Mouse (Mus musculus): ENCODE measurements around the gene Gm10642. TPM values are rescaled to one million over a fixed set of nuclear protein-coding genes. Genes with fewer than 3 reads are reported as not detected.

The Gm10642 gene
- polyA plus RNA-seq, 1 experiment: 0.94 TPM

DNA sequence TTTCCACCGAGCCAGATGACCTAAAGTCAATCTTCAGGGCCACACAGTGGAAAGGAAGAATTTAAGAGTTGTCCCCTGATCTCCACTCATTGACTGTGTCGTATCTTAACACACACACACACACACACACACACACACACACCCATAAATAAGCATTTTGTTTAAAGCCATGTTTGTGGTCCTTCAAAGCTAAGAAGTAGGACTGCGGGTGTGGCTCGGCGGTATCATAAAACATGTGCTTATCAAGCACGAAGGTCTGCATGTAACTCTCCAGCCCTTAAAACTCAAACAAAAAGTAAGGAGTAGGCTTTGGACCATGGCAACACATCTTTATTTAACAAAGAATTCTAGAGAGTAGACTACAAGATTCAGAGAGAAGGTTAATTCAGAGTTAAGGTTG is 14.3 kb downstream of the Gm10642 start:
- H3K4me3 ChIP-seq (ENCODE audit: insufficient read depth, low read length): no peak overlapping the region
- TF ChIP-seq CTCF (IDR thresholded peaks at IDR 0.05; ENCODE audit: extremely low read depth, insufficient read depth, low read length) (no peak), POLR2A (IDR thresholded peaks at IDR 0.05; ENCODE audit: extremely low read depth, insufficient read depth, low read length) (no peak)
- no peak overlapping the region for H3K27ac ChIP-seq (ENCODE audit: insufficient read depth, low read length)
- no peaks in the 10 kb centered on the region for H3K4me1 ChIP-seq (ENCODE audit: control insufficient read depth, insufficient read depth, low read length)

DNA sequence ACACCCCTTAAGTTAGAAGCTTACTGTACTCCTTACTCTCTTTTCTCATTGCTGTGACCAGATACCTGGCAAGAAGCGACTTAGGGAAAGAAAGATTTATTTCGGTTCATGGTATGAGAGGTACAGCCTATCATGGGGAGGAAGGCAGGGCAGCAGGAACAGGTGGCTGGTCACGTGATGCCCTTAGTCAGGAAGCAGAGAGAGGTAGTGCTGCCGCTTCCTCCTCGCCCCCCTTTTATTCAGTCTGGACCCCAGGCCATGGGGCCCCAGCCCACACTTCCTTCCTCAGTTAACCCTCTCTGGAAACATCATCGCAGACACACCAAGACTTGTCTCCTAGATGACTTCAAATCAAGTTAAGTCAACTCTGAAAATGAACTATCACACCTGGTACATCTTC is 15.2 kb downstream of the Gm10642 start:
- no peak overlapping the region for H3K27ac ChIP-seq (ENCODE audit: insufficient read depth, low read length)
- H3K4me1 ChIP-seq (ENCODE audit: control insufficient read depth, insufficient read depth, low read length): no peaks in the 10 kb centered on the region
- no peak for TF ChIP-seq CTCF (IDR thresholded peaks at IDR 0.05; ENCODE audit: extremely low read depth, insufficient read depth, low read length)
- no peak for TF ChIP-seq POLR2A (IDR thresholded peaks at IDR 0.05; ENCODE audit: extremely low read depth, insufficient read depth, low read length)
- H3K4me3 ChIP-seq (ENCODE audit: insufficient read depth, low read length): no peak overlapping the region

DNA sequence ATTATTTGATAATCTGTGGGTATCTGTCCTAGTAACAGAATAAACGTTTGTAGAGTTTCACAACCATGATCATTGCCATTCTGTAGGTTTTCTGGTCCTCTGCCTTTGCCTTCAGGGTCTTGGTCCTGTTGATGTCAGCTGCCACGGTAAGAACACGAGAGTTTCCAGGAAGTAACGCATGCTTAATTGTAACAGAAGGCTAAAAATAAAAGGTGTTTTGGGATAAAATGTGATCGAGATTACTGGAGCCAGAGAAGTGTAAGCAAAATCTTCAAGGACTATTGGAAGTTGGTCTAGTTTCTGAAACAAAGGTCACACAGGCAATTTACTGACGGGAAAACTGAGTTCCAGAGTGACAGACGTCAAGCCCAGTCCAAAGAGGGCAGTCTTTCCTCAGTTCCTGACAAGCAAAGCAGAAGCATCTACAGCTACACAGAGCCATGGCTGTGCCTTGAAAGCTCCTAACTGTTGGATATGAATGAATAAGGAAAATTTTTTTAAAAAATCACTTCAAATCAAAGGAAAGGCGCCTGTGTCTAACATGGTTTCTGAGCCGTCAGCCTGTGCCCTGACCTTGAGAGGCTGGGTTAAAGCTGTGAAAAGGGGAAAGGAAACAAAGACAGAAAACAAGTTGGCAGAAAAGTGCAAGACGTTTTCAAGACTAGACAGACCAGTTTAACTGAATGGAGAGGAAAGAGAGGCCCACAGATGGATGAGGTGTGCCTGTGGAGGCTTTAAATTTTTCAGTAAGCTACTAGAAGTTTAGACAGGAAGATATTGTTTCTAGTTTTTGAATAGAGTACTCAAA is 15.9 kb downstream of the Gm10642 start:
- no peak for TF ChIP-seq POLR2A (IDR thresholded peaks at IDR 0.05; ENCODE audit: extremely low read depth, insufficient read depth, low read length)
- TF ChIP-seq CTCF (IDR thresholded peaks at IDR 0.05; ENCODE audit: extremely low read depth, insufficient read depth, low read length): peak; percentile 55; the same call in 1 of the 2 replicates
- no peak overlapping the region for H3K27ac ChIP-seq (ENCODE audit: insufficient read depth, low read length)
- H3K4me3 ChIP-seq (ENCODE audit: insufficient read depth, low read length): no peak overlapping the region
- H3K4me1 ChIP-seq (ENCODE audit: control insufficient read depth, insufficient read depth, low read length): no peaks in the 10 kb centered on the region

DNA sequence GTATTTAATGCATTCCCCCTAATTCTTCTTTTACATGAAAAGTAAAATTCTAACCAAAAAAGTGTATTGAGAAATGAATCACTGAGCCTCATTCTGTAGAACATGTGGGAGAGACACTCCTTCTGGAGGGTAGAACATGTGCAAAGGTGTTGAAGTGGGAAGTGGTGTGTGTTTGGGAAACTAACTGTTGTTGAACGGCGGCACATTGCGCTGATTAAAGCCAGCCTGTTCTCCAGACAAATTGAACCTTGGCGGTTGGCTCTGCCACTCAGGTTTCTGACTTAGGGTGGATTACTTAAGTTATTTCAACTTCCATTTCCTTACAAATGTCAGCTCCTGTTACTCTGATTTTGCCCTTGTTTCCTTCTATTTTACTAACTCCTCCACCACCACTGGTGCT is 17.6 kb downstream of the Gm10642 start:
- no peak for TF ChIP-seq POLR2A (IDR thresholded peaks at IDR 0.05; ENCODE audit: extremely low read depth, insufficient read depth, low read length)

DNA sequence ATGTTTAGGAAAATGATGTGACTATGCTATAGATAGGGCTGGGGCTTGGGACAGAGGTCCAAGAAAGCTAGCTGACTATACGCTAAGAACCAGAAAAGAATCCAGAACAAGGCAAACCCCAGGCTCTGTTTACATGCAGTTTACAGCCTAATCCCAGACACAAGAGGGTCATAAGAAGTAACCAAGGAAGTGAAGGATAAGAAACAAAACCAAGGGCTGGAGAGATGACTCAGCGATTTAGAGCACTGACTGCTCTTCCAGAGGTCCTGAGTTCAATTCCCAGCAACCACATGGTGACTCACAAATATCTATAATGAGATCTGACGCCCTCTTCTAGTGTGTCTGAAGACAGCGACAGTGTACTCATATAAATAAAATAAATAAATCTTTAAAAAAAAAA is 19.1 kb downstream of the Gm10642 start:
- Histone ChIP-seq H3K4me1 (ENCODE audit: control insufficient read depth, insufficient read depth, low read length) (no peaks in the 10 kb centered on the region; the same call in 1 of the 2 replicates), H3K27ac (ENCODE audit: insufficient read depth, low read length) (no peak overlapping the region), H3K4me3 (ENCODE audit: insufficient read depth, low read length) (no peak overlapping the region)
- TF ChIP-seq CTCF (IDR thresholded peaks at IDR 0.05; ENCODE audit: extremely low read depth, insufficient read depth, low read length) (no peak), POLR2A (IDR thresholded peaks at IDR 0.05; ENCODE audit: extremely low read depth, insufficient read depth, low read length) (no peak)

More for the DNA sequence above, 17.6 kb downstream of the Gm10642 start:
- Histone ChIP-seq H3K4me1 (ENCODE audit: control insufficient read depth, insufficient read depth, low read length) (no peaks in the 10 kb centered on the region), H3K4me3 (ENCODE audit: insufficient read depth, low read length) (no peak overlapping the region), H3K27ac (ENCODE audit: insufficient read depth, low read length) (no peak overlapping the region)

DNA sequence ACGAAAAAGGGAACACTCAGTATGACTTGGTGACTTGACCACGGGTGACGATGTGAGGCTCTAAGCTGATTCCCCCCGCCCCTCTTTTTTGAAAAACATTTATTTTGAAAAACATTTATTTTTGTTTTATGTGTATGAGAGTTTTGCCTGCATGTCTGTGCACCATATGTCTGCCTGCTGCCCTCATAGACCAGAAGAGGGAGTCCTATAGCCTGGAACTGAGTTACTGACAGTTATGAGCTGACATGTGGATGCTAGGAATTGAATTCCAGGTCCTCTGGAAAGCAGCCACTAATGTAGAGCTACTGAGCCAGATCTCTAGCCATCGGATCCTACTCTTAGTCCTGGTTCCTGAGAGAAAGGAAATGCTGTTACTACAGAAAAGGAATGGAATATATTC is 19.9 kb downstream of the Gm10642 start:
- TF ChIP-seq POLR2A (IDR thresholded peaks at IDR 0.05; ENCODE audit: extremely low read depth, insufficient read depth, low read length) (no peak), CTCF (IDR thresholded peaks at IDR 0.05; ENCODE audit: extremely low read depth, insufficient read depth, low read length) (no peak)
- H3K27ac ChIP-seq (ENCODE audit: insufficient read depth, low read length): no peak overlapping the region
- no peak overlapping the region for H3K4me3 ChIP-seq (ENCODE audit: insufficient read depth, low read length)
- no peaks in the 10 kb centered on the region; the same call in 1 of the 2 replicates for H3K4me1 ChIP-seq (ENCODE audit: control insufficient read depth, insufficient read depth, low read length)

DNA sequence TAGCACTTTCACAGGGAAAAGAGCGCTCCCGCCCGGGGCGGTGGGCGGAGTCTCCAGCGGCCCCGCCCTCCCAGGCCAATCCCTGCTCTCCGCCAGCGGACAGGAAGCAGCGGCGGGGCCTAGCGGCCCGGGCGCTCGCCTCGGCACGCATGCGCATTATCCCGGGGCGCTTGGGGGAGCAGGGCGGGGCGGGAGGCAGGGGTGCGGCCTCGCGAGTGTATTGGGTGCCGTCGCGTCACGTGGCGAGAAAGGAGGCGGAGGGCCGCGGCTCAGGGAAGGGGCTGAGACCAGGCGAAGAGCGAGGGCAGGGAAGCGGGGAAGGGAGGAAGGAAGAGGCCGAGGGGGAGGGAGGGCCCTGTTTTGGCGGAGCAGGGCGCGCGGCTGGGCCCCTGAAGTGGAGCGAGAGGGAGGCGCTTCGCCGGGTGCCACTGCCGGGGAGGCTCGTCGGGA is 22.7 kb downstream of the Gm10642 start, which contains the start of gene Adam10:
Gene Adam10 (plus strand): TSS at position 316 of the 450 bp plus-strand sequence.
- Histone ChIP-seq H3K27ac (ENCODE audit: insufficient read depth, low read length) (peak within 1 kb of the TSS; percentile 95), H3K4me3 (ENCODE audit: insufficient read depth, low read length) (peak within 1 kb of the TSS; percentile 90), H3K4me1 (ENCODE audit: control insufficient read depth, insufficient read depth, low read length) (peaks cover 2% of the 10 kb centered on the region)
- TF ChIP-seq CTCF (IDR thresholded peaks at IDR 0.05; ENCODE audit: extremely low read depth, insufficient read depth, low read length): no peak
- peak; percentile 76; the same call in 1 of the 2 replicates for TF ChIP-seq POLR2A (IDR thresholded peaks at IDR 0.05; ENCODE audit: extremely low read depth, insufficient read depth, low read length)

DNA sequence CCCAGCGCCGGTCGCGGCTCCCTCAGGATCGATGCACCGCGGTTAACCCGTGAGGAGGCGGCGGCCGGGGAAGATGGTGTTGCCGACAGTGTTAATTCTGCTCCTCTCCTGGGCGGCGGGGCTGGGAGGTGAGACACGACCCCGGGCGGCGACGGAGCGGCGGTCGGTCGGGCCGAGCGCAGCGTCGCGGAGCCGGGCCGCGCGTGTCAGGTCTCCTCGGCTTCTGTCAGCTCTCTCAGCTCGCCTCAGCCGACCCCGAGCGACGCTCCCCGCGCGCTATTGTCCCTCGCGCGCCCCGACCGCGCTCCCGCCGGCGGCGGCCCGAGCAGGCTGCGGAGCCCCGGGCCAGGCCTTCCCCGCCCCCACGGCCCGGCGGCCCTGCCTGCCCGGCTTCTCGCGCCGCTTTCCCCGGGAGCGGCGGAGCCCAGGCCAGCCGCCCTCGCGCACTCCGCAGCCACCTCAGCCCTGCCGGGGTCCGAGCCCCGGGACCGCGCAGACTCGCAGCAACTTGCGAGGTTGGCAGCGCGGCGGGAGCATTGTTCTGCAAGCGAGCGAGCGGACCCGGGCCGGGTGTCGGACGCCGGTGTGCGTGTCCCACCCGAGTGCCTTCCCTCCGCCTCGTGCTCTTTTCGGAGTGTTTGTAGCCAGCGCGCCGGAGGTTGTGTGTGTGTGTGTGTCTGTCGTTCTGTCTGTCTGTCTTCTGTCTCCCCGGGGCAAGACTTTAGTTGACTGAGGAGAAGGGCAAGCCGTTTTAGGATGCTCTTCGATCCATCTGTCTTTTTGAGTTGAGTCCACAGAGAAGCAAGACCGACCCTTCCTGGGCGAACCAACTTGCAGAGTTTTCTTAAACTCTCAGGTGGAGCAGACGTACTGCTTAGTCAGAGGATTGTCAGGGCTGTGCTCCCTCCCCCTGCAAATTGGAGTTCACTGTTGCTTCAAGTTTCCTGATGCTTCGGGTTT is 23.4 kb downstream of the Gm10642 start:
- Histone ChIP-seq H3K4me3 (ENCODE audit: insufficient read depth, low read length) (peak overlapping the region; percentile 90), H3K4me1 (ENCODE audit: control insufficient read depth, insufficient read depth, low read length) (peaks cover 2% of the 10 kb centered on the region), H3K27ac (ENCODE audit: insufficient read depth, low read length) (peak overlapping the region; percentile 95)
- TF ChIP-seq POLR2A (IDR thresholded peaks at IDR 0.05; ENCODE audit: extremely low read depth, insufficient read depth, low read length) (no peak), CTCF (IDR thresholded peaks at IDR 0.05; ENCODE audit: extremely low read depth, insufficient read depth, low read length) (no peak)

DNA sequence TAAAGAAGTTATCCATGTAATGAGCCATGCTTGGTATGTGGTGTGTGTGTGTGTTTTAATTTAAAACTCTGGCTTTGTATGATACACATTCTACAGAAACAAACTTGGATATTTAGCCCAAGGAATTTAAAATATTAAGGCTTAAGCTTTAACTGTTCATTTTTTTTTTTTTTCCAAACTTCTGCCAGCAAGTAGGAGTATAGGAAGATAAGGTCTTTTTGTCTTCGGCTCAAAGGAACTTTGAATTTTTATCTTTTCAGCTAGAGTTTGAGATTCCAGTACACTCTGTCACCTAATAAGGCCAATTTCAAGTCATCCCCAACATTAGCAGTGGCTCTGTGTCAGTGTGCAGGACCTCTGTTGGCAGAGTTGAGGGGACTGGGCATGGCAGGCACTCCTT is 26.2 kb downstream of the Gm10642 start:
- peaks cover 2% of the 10 kb centered on the region for H3K4me1 ChIP-seq (ENCODE audit: control insufficient read depth, insufficient read depth, low read length)
- TF ChIP-seq CTCF (IDR thresholded peaks at IDR 0.05; ENCODE audit: extremely low read depth, insufficient read depth, low read length): no peak
- TF ChIP-seq POLR2A (IDR thresholded peaks at IDR 0.05; ENCODE audit: extremely low read depth, insufficient read depth, low read length): no peak
- no peak overlapping the region for H3K27ac ChIP-seq (ENCODE audit: insufficient read depth, low read length)
- no peak overlapping the region for H3K4me3 ChIP-seq (ENCODE audit: insufficient read depth, low read length)

Measured in cortical plate, adult 2 months (tissue).